Mouse (Mus musculus) liver, embryonic 14.5 days (tissue): ENCODE measurements around the gene Krt15.

Experiments used
- CTCF ChIP-seq: IDR thresholded peaks from 2 replicates; pipeline ENCODE4 v1.5.1; 2016; ENCODE audit warnings: antibody characterized with exemption, low read depth, control low read depth
- EP300 ChIP-seq: IDR thresholded peaks from 2 replicates; pipeline ENCODE4 v1.6.1; 2016; ENCODE audit warnings: antibody characterized with exemption, low read depth

DNA sequence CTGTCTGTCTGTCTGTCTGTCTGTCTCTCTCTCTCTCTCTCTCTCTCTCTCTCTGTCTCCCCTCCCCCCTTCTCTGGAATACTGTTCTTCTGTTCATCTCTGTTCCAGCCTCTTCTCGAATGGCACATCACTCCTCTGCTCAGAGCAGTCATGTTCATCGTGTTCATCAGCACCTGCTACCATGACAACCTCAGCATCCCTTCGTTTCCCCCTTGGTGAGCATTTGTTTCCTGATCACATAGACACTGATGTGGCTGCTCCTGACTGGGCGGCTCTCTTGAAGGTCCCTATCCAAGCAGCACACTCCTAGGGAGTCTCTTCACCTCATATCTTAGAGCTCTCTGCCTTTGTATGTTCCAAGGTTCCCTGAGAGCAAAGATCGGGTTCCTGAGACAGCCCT, 42.6 kb upstream of the Krt15 start:
- TF ChIP-seq CTCF = no peak
- no peak for TF ChIP-seq EP300
